Mouse (Mus musculus) adrenal gland, adult 2 months (tissue): ENCODE results near the gene Cd70. TPM values are rescaled to one million over a fixed set of nuclear protein-coding genes. Genes with fewer than 3 reads are reported as not detected.
A peak's percentile ranks its signal among the peaks of the same experiment; 100 is the strongest.

Experiments
- DNase-seq: peaks from one replicate; pipeline ENCODE4 v3.0.0; 2021
- long read RNA-seq: library from polyadenylated mRNA; stranded (forward); transcript quantifications from one replicate; pipeline ENCODE4 v2.0.0, GENCODE M21; 2021
- polyA plus RNA-seq: library from polyadenylated mRNA; depleted of rRNA; stranded (reverse); fragments of >200 nt; gene quantifications from 2 replicates; pipeline ENCODE4 v1.2.3, GENCODE M21; 2012; rRNA removed
- total RNA-seq, 2 experiments: library from RNA; stranded (reverse); gene quantifications; 2 replicates each; pipeline ENCODE4 v1.2.3; 2021

Gene Cd70
- total RNA-seq, result not detected
- not detected in 2 replicates for polyA plus RNA-seq
- long read RNA-seq, result 0 reads

GRCm38 (mm10) chr17:57148994-57149803 is at the start of gene Cd70:
Cd70 (minus strand) TSS chr17:57149777.
- DNase-seq, result no peak

GRCm38 (mm10) chr17:57198252-57198651 is 48.7 kb upstream of the Cd70 start:
- no peak for DNase-seq

- DNase-seq, result no peak
These were observed 45.9 kb upstream of the Cd70 start for GRCm38 (mm10) chr17:57195326-57196010.

GRCm38 (mm10) chr17:57194771-57195170 is 45.2 kb upstream of the Cd70 start:
- DNase-seq, result no peak

GRCm38 (mm10) chr17:57194041-57194507 is 44.5 kb upstream of the Cd70 start, which contains the start of gene Tnfsf14:
Tnfsf14 (minus strand) TSS chr17:57194177.
- peak; percentile 21 for DNase-seq

GRCm38 (mm10) chr17:57188510-57189192 is 39.1 kb upstream of the Cd70 start:
- DNase-seq, result no peak

- no peak for DNase-seq
These were observed 36.1 kb upstream of the Cd70 start for GRCm38 (mm10) chr17:57185641-57186040.

- no peak for DNase-seq
These were observed 33.3 kb upstream of the Cd70 start for GRCm38 (mm10) chr17:57182871-57183270.

- DNase-seq, result peak; percentile 37
These were observed 30.8 kb upstream of the Cd70 start for GRCm38 (mm10) chr17:57180363-57180762.

GRCm38 (mm10) chr17:57173351-57173750 is 23.8 kb upstream of the Cd70 start:
- DNase-seq, result no peak

GRCm38 (mm10) chr17:57172378-57172777 is 22.8 kb upstream of the Cd70 start:
- no peak for DNase-seq

- DNase-seq, result no peak
These were observed 21.2 kb upstream of the Cd70 start for GRCm38 (mm10) chr17:57170616-57171260.

- DNase-seq, result peak; percentile 86
These were observed 17.5 kb upstream of the Cd70 start for GRCm38 (mm10) chr17:57166800-57167791.

GRCm38 (mm10) chr17:57153787-57154186 is 4.2 kb upstream of the Cd70 start:
- no peak for DNase-seq

- DNase-seq, result no peak
These were observed 3.4 kb upstream of the Cd70 start for GRCm38 (mm10) chr17:57153006-57153405.

GRCm38 (mm10) chr17:57148343-57148742 is 1.2 kb downstream of the Cd70 start:
- no peak for DNase-seq

- no peak for DNase-seq
These were observed 4.5 kb downstream of the Cd70 start for GRCm38 (mm10) chr17:57145115-57145514.

- no peak for DNase-seq
These were observed 5.9 kb downstream of the Cd70 start for GRCm38 (mm10) chr17:57143704-57144103.

- DNase-seq, result no peak
These were observed 9.9 kb downstream of the Cd70 start for GRCm38 (mm10) chr17:57139708-57140107.

- no peak for DNase-seq
These were observed 10.9 kb downstream of the Cd70 start for GRCm38 (mm10) chr17:57138676-57139075.

GRCm38 (mm10) chr17:57135635-57136034 is 13.9 kb downstream of the Cd70 start:
- no peak for DNase-seq
